Mouse (Mus musculus) lung, adult 2 months (tissue): Measurements from ENCODE around the gene Vsx2.

ENCODE experiments used
- CTCF ChIP-seq: fragments of 200-500 bp; IDR thresholded peaks from 2 replicates; pipeline ENCODE4 v1.5.1; 2011; ENCODE audit warnings: mild to moderate bottlenecking, low read length, control low read depth; ENCODE audit not compliant: insufficient read depth
- POLR2A ChIP-seq: fragments of 200-500 bp; IDR thresholded peaks from 2 replicates; pipeline ENCODE4 v1.6.1; 2011; ENCODE audit warnings: low read depth, mild to moderate bottlenecking, control low read depth, low read length, borderline replicate concordance; ENCODE audit errors: extremely low read depth

DNA sequence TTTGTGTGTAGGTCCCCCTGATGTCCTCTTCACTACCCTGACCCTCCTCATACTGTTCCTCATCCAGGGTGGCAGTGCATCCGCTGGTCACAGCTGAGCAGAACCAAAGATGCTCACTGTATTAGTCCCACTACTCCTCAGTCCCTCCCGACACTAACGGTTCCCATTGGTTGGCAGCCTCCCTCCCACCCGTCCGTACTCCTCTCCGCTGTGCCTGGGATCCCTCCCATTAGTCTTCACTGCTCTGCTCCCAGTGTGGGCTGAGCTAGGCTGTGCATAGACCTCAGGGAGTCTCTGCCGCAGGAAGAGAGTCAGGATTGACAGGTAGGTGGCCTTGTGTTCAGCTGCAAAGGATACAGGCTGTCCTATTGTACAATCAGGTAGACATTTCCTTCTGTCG lies 28.8 kb downstream of the Vsx2 start:
- TF ChIP-seq CTCF: no peak
- no peak for TF ChIP-seq POLR2A
